Mouse (Mus musculus) embryonic facial prominence, embryonic 10.5 days (tissue): ENCODE data around the gene Ryr2. TPM values are rescaled to one million over a fixed set of nuclear protein-coding genes. Genes with fewer than 3 reads are reported as not detected.
"Not testable (repeated sequence)": the region's sequence is repeated elsewhere in the genome, so short reads cannot be mapped to it uniquely, and the experiment has no call there.

Experiments
- DNase-seq: peaks from one replicate; pipeline ENCODE4 v3.0.0-alpha.2; 2017; ENCODE audit warnings: low spot score
- H3K27ac ChIP-seq: fragments of 300-500 bp; sonication (generic); replicated peaks from 2 replicates; pipeline ENCODE4 v1.5.1; 2016; ENCODE audit warnings: mild to moderate bottlenecking
- H3K27me3 ChIP-seq: fragments of 300-500 bp; sonication (generic); replicated peaks from 2 replicates; pipeline ENCODE4 v1.6.1; 2016; ENCODE audit warnings: low read depth, mild to moderate bottlenecking; ENCODE audit not compliant: poor library complexity, severe bottlenecking
- H3K36me3 ChIP-seq: fragments of 300-500 bp; sonication (generic); replicated peaks from 2 replicates; pipeline ENCODE4 v1.6.1; 2016; ENCODE audit warnings: mild to moderate bottlenecking, moderate library complexity
- H3K4me1 ChIP-seq: fragments of 300-500 bp; sonication (generic); 2 replicates; pipeline ENCODE4 v1.6.1; 2016
- H3K4me3 ChIP-seq: fragments of 300-500 bp; sonication (generic); 2 replicates; pipeline ENCODE4 v1.5.1; 2016; ENCODE audit warnings: mild to moderate bottlenecking, moderate library complexity
- H3K9me3 ChIP-seq: fragments of 300-500 bp; sonication (generic); 2 replicates; pipeline ENCODE4 v1.6.1; 2016; ENCODE audit warnings: mild to moderate bottlenecking
- WGBS: fragments of 180-500 bp; shearing (Covaris S2); methylation state at CpG from one replicate; pipeline ENCODE4 v1.1.7; 2016; 5-methylcytosine and 5-hydroxymethylcytosine counted together
- polyA plus RNA-seq: library from polyadenylated mRNA; unstranded; fragments of >200 nt; fragmentation: Nextera tagmentation; extraction: Ambion mirVana; gene quantifications from 2 replicates; pipeline ENCODE4 v1.2.1, GENCODE M21; 2016

Ryr2 gene
- polyA plus RNA-seq, 1 experiment from 2014 or later: 0.14 TPM

- no peak for DNase-seq
- Histone ChIP-seq H3K27ac (no peak overlapping the region), H3K9me3 (no peaks in the 10 kb centered on the region), H3K4me1 (no peaks in the 10 kb centered on the region), H3K4me3 (no peak overlapping the region), H3K27me3 (no peaks in the 10 kb centered on the region), H3K36me3 (no peaks in the 10 kb centered on the region)
- WGBS: 83% methylated on average over 4 of the region's 4 CpGs
Observed at GRCm38 (mm10) chr13:11958271-11958670, 148.5 kb downstream of the Ryr2 start.

DNA sequence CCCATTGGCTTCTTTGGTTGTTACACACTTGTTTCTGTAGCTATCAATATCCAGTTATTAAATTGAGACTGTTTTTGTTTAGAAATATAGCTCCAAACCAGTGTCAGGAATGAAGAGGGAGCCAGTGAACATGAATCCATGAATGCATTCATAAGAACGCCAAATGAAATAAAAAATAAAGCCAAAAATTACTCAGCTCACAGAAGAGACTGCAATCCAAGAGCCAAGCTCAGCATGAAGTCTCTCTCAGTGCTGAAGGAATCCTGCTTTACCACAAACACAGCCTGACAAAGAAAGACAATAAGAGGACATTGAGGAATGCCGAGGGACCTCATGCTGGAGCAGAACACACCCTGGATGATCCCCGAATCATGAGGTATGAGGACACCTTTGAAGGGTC is 154.8 kb downstream of the Ryr2 start:
- H3K36me3 ChIP-seq: no peaks in the 10 kb centered on the region
- 71% methylated on average over 3 of the region's 3 CpGs for WGBS
- no peaks in the 10 kb centered on the region for H3K27me3 ChIP-seq

DNA sequence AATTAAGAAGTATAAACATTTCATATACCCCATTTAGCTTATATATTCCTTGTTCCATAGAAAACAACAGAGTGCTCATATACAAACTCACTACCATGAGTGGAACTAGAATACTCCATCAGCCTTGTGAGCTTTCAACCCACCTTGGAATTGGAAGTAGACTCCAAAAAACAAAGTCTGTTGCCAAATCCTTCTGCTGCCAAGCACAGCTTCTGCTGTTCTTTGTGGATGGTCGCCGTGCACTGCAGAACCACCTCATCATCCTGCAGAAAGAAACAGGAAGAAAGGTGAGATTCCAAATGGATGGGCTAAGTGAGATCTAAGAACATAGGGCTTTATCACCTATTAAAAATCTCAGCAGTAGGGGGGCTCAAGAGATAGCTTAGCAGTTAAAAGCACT is 161.0 kb downstream of the Ryr2 start:
- 94% methylated on average over 2 of the region's 2 CpGs for WGBS

More for the DNA sequence above, 154.8 kb downstream of the Ryr2 start:
- Histone ChIP-seq H3K4me1 (no peaks in the 10 kb centered on the region), H3K9me3 (no peaks in the 10 kb centered on the region), H3K27ac (no peak overlapping the region), H3K4me3 (no peak overlapping the region)
- DNase-seq: no peak

DNA sequence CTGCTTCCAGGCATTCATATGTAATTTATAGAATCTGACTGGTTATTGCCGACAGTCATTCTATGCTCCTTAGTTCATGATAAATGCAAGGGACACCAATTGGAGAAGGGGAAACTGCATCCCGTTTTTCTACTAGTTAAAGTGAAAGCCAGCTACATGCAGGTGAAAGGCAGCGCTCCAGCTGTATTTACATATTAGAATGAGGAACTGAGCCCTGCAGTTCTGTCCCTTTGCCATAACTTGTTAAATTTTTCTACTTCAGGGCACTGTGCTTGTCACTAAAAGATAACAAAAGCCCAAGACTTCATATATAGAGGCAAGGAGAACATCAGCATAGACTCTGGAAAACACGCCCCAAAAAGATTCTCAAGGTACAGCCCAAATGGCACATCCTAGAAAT is 165.0 kb downstream of the Ryr2 start:
- 83% methylated on average over 4 of the region's 4 CpGs for WGBS

More for the DNA sequence above, 161.0 kb downstream of the Ryr2 start:
- H3K4me3 ChIP-seq: no peak overlapping the region
- no peaks in the 10 kb centered on the region for H3K4me1 ChIP-seq
- H3K27me3 ChIP-seq: no peaks in the 10 kb centered on the region
- DNase-seq: no peak
- no peaks in the 10 kb centered on the region for H3K36me3 ChIP-seq
- no peak overlapping the region for H3K27ac ChIP-seq
- H3K9me3 ChIP-seq: no peaks in the 10 kb centered on the region

GRCm38 (mm10) chr13:11934297-11935060 is 172.3 kb downstream of the Ryr2 start:
- H3K4me3 ChIP-seq, H3K27me3 ChIP-seq, H3K27ac ChIP-seq, H3K4me1 ChIP-seq, H3K9me3 ChIP-seq, DNase-seq, H3K36me3 ChIP-seq: not testable (repeated sequence)
- WGBS: 59% methylated on average over 3 of the region's 3 CpGs

More for the DNA sequence above, 165.0 kb downstream of the Ryr2 start:
- H3K9me3 ChIP-seq: no peaks in the 10 kb centered on the region
- DNase-seq: no peak
- no peaks in the 10 kb centered on the region for H3K27me3 ChIP-seq
- no peak overlapping the region for H3K4me3 ChIP-seq
- H3K36me3 ChIP-seq: no peaks in the 10 kb centered on the region
- no peak overlapping the region for H3K27ac ChIP-seq
- no peaks in the 10 kb centered on the region for H3K4me1 ChIP-seq

DNA sequence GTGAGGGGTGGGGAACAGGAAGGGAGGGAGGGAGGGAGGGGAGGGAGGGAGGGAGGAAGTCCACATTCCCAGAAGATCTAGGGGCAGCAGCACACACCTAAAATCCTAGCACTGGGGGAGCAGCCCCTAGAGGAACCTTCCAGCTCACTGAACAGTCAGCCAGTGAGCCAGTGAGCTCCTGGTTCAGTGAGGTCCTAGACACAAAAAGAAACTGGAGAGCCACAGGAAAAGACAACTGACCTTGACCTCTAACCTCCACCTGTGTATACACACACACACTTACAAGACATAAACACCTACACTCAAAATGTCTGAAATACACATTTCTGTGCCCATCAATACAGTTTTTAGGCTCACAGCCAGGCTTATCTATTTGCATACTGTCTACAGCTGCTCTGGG is 173.4 kb downstream of the Ryr2 start:
- H3K4me1 ChIP-seq: peaks cover 3% of the 10 kb centered on the region; the same call in 1 of the 2 replicates
- H3K27ac ChIP-seq: no peak overlapping the region
- no peaks in the 10 kb centered on the region for H3K27me3 ChIP-seq
- H3K9me3 ChIP-seq: no peaks in the 10 kb centered on the region
- H3K36me3 ChIP-seq: no peaks in the 10 kb centered on the region
- DNase-seq: no peak
- H3K4me3 ChIP-seq: no peak overlapping the region

- Histone ChIP-seq H3K9me3 (no peaks in the 10 kb centered on the region), H3K4me3 (no peak overlapping the region), H3K27ac (no peak overlapping the region), H3K36me3 (no peaks in the 10 kb centered on the region), H3K4me1 (peaks cover 3% of the 10 kb centered on the region; the same call in 1 of the 2 replicates), H3K27me3 (no peaks in the 10 kb centered on the region)
- 89% methylated on average over 3 of the region's 3 CpGs for WGBS
- no peak for DNase-seq
Observed at GRCm38 (mm10) chr13:11928709-11929108, 178.0 kb downstream of the Ryr2 start.

DNA sequence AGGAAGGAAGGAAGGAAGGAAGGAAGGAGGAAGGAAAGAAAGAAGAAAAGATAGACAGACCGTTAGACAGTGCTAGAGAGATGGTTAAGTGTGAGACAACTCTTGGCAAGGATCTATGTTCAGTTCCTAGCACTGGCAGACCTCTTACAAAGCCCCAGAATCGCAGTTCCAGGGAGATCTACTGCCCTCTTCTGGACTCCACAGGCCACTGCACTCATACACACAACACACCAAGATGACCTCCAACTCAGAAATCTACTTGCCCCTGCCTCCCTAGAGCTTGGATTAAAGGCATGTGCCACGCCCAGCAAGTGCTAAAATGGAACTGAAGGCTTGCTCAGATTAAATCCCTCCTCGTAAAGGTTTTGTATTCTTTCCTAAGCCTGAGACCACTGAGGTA is 179.0 kb downstream of the Ryr2 start:
- 89% methylated on average over 4 of the region's 4 CpGs for WGBS

DNA sequence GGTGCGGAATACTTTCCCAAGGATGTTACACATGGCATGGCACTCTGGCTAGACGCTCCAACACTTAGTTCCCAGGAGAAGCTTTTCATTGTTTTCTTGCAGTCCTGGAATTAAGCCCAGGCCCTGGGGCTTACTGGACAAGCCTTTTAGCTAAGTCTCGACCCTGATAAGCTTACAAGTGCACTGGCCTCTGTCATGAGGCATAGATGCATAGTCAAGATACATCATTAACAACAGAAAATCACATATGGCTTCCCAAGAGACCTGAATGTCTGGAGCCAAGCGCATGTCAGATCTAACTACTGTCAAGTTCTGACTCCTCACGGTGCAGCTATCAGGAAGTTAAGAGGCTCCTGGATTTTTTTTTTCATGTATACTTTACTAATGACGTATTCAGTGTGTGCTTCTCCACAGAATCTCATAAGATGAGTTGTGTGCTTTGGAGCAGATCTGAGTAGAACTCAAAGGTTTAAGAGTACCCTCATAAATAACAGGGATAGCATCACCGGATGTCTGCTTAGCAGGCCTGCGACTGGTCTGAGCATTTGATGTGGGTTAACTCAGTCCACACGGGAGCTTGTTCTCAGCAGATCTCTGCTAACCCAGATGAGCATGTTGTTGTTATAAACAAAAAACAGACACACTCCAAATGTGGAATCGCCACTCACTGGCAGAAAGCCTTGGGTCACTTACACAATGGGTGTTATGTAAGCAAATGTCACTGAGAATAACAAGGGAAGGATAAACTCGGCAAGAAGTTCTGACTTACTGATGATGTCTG is 179.8 kb downstream of the Ryr2 start:
- 71% methylated on average over 11 of the region's 11 CpGs for WGBS
- DNase-seq: no peak
- no peak overlapping the region for H3K4me3 ChIP-seq
- no peaks in the 10 kb centered on the region for H3K4me1 ChIP-seq
- no peaks in the 10 kb centered on the region for H3K9me3 ChIP-seq
- no peak overlapping the region for H3K27ac ChIP-seq
- H3K36me3 ChIP-seq: no peaks in the 10 kb centered on the region
- H3K27me3 ChIP-seq: no peaks in the 10 kb centered on the region

More for the DNA sequence above, 179.0 kb downstream of the Ryr2 start:
- H3K27ac ChIP-seq: no peak overlapping the region
- no peak overlapping the region for H3K4me3 ChIP-seq
- H3K27me3 ChIP-seq: no peaks in the 10 kb centered on the region
- H3K4me1 ChIP-seq: no peaks in the 10 kb centered on the region
- no peaks in the 10 kb centered on the region for H3K36me3 ChIP-seq
- DNase-seq: no peak
- no peaks in the 10 kb centered on the region for H3K9me3 ChIP-seq

GRCm38 (mm10) chr13:11926215-11926614 is 180.5 kb downstream of the Ryr2 start:
- Histone ChIP-seq H3K27ac (no peak overlapping the region), H3K9me3 (no peaks in the 10 kb centered on the region), H3K4me3 (no peak overlapping the region), H3K36me3 (no peaks in the 10 kb centered on the region), H3K27me3 (no peaks in the 10 kb centered on the region), H3K4me1 (no peaks in the 10 kb centered on the region)
- WGBS: 90% methylated on average over 2 of the region's 2 CpGs
- DNase-seq: no peak

DNA sequence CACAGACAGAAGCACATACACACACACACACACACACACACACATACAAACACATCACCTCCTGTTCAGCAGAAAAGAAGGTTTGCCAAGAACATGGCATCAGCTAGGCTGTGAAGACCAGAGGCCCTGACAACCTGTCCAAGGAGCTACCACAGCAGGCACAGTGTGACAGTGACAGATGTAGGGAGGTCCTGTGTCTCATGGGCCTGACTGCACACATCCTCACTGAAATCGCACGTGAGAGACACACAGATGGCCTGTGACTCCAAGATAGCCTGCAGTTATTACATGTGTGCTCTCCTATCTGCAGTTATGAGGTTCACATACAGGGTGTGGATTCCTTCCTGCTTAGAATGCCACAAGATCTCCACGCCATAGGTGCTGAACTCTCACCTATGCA is 182.0 kb downstream of the Ryr2 start:
- Histone ChIP-seq H3K4me3 (no peak overlapping the region), H3K36me3 (no peaks in the 10 kb centered on the region), H3K4me1 (no peaks in the 10 kb centered on the region), H3K9me3 (no peaks in the 10 kb centered on the region), H3K27me3 (no peaks in the 10 kb centered on the region), H3K27ac (no peak overlapping the region)
- WGBS: 88% methylated on average over 3 of the region's 3 CpGs
- no peak for DNase-seq

DNA sequence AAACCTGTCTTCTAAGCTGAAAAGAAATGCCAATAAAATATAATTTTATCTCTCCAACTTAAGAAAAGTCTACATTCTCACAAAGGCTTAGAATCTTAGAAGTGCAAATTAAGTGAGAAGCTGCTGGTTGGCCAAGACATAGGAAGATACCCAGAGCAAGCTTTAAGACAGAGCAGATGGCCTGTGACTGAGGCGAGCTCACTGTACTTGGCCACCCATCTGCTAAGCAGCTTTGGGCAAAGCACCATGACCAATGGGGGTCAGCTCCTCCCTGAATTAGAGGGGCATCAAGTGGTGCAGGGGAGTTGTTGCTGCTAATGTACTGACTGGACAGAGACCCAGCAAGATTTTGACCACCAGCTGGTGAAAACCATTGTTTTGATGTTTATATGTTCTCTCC is 186.2 kb downstream of the Ryr2 start:
- whole genome bisulfite sequencing: 63% methylated on average over 1 of the region's 1 CpGs
- Histone ChIP-seq H3K4me1 (no peaks in the 10 kb centered on the region), H3K27ac (no peak overlapping the region), H3K36me3 (no peaks in the 10 kb centered on the region), H3K9me3 (no peaks in the 10 kb centered on the region), H3K4me3 (no peak overlapping the region), H3K27me3 (no peaks in the 10 kb centered on the region)
- no peak for DNase-seq

- no peaks in the 10 kb centered on the region for H3K9me3 ChIP-seq
- 93% methylated on average over 6 of the region's 6 CpGs for WGBS
Observed at GRCm38 (mm10) chr13:11919448-11919847, 187.3 kb downstream of the Ryr2 start.

More at GRCm38 (mm10) chr13:11919448-11919847, 187.3 kb downstream of the Ryr2 start:
- Histone ChIP-seq H3K4me1 (no peaks in the 10 kb centered on the region), H3K27ac (no peak overlapping the region), H3K4me3 (no peak overlapping the region), H3K36me3 (no peaks in the 10 kb centered on the region), H3K27me3 (no peaks in the 10 kb centered on the region)
- DNase-seq: no peak
